Mouse (Mus musculus) gastrocnemius, postnatal 14 days (tissue): ENCODE measurements around the gene Tfeb. TPM values are rescaled to one million over a fixed set of nuclear protein-coding genes. Genes with fewer than 3 reads are reported as not detected.

Experiments
- DNase-seq: peaks from one replicate; pipeline ENCODE4 v3.0.0; 2021; ENCODE audit warnings: mixed read lengths
- intact Hi-C: fragments of 180-260 bp; cut with DNase I; formaldehyde crosslinking; loops from one replicate; pipeline ENCODE4 v1.15.1; 2025; ENCODE audit warnings: low total_unique reads
- long read RNA-seq, 2 experiments: library from polyadenylated mRNA; stranded (forward); transcript quantifications; one replicate each; pipeline ENCODE4 v2.0.0; 2021
- total RNA-seq, 2 experiments: library from RNA; stranded (reverse); gene quantifications; 2 replicates each; pipeline ENCODE4 v1.2.3; 2021

The Tfeb gene
- 10 to 100 TPM; 60.0 to 66.0 TPM for total RNA-seq
- long read RNA-seq, experiment 1, transcript Tfeb-202 (9 exons, 2,342 nt): major isoform, 55 of 101 reads
- long read RNA-seq, experiment 1, transcript Tfeb-201 (8 exons, 2,296 nt): minor isoform, 7 of 101 reads
- long read RNA-seq, experiment 1, partial matches to known transcripts: 26 of 101 reads
- long read RNA-seq, experiment 1, other reads (novel, unspliced or antisense): 13 of 101 reads
- long read RNA-seq, experiment 2, transcript Tfeb-202 (9 exons, 2,342 nt): major isoform, 54 of 107 reads
- long read RNA-seq, experiment 2, partial matches to known transcripts: 21 of 107 reads
- long read RNA-seq, experiment 2, other reads (novel, unspliced or antisense): 28 of 107 reads

DNA sequence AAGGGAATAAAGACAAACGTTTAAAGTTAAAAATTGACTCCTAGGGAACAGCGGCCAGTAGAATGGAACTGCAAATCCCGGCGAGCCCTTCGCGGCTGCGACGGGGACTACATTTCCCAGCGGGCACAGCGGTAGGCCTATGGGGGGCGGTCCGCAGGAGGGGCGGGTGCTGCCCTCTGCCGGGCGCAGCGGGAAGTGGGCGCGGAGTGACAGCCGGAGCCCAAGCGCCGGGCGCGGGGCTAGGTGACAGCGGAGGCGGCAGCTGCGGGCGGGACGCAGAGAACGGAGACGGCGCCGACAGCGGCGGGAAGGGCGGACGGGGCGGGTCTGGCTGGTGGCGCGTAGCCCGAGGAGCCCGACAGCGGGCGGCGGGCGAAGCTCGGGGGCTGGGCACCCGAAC lies at the start of gene Tfeb:
Gene Tfeb, plus strand, starts transcription at position 175 of the 400 bp plus-strand sequence.
- peak; percentile 98 for DNase-seq
- intact Hi-C loops: no loop called here

DNA sequence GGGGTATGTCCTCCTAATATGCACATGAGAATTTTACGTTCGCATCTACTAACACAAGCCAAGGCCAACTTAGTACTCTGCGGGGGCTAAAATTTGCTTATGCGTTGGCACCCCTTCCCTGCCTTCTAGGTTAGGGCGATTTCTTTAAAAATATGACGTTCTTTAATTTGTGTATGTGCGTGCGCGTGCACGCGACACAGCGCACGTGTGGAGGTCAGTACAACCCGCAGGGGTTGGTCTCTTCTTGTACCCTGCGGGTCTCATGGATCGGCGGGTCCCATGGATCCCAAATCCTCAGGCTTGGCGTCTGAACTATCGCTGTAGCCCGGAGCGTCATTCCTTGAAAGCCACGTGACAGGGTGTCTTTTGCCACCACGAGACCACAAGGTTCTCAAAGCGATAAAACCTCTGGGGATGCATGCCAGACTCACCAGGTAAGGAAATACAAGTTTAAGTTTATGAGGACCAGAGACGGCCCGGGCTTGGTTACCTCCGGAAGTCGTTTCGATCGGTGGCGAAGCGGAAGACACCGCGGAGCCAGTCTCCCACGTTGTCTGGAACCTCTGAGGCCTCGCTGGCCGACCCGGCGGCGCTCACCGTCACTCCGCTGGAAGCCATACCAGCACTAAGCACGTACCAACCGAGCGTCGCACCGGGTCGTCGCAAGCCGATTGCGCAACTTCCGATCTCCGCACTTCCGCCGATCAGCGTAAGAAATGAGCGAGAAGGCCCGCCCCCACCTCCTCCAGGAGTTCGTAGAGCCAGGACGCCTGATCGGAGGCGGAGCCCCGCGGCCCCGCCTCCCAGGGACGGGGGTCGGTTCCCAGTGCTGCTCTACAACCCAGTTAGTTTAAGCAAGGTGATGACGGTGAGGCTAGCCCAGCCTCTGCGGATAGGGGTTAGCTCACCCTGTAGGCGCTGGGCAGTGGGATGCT lies 49.2 kb upstream of the Tfeb start:
- peak; percentile 95 for DNase-seq
- intact Hi-C loops: no loop called here

DNA sequence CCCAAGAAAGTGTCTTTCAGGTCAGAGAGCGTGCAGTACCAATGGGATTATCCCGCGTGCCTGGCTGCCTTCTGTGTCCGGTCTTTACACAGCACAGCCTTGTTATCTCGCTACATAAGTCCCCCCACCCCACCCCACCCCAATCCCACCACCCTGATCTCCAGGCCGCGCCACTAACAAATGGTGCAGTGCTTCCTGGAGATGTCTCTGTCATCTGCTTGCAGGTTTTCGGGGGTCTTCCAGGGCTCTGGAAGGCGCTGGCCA lies 48.6 kb upstream of the Tfeb start, which contains the start of gene Tomm6:
Gene Tomm6, minus strand, starts transcription at position 43 of the 264 bp plus-strand sequence.
- no peak for DNase-seq
- intact Hi-C loops: no loop called here

DNA sequence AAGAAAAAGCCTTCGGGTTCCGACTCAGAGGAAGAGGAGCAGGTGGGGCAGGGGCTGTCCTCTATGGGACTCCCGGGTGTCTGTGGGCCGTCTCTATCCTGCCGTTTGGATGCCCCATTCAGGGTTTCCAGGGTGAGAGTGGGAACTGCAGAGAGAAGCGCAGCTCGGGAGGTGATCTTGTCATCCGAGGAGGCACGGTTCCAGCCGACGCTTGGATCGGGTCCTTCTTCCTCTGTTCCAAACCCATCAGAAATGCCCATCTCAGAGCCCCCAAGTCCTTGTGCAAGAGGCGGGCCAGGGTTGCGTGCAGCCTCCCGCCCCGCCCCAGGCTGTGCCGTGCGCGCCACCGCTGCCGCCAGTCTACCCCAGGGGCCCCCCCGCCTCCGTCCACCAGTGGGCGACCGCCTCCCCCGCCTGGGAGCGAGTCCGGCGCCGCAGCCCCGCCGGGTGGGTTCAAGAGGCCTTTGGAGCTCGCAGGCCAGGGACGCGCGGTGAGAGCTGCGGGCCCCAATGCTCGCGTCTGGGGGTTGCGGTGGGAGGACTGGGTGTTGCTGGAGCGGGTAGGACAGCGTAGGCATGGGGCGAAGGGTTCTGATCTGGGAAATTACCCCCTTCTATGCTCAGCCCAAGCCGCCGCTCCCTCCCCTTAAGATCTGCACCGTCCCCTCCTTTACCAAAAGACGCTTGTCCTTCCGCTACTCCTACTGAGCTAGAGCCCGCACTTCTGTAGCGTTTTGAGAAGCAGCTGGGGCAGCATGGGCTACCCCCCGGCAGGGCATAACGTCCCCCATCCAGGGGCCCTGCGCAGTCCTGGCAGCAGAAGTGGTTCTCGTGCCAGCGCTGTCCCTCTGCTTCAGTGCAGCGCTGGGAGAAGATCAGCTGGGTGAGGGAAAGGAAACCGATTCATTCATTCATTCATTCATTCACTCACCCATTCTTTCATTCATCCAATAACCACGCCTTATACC lies 47.9 kb upstream of the Tfeb start, which contains the start of gene Frs3:
Gene Frs3, plus strand, starts transcription at position 423 of the 968 bp plus-strand sequence.
- peak; percentile 76 for DNase-seq
- intact Hi-C loops: no loop called here

DNA sequence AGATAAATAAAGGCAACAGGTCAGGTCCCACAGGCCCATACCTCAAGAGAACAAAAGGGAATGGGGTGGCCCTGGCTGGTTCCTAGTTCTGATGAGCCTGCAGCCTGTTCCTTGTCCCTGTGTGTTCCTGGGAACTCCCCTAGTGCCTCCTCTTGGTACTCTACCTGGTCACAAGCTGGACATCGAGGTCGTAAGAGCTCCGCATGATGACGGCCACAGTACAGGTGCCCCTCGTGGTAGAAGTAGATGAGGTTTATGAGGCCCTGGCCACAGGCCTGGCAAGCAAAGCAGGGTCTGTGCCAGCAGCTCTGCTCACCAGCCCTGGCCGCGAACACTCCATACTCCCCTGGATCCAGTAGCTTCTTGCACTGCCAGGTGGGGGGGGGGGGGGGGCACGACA lies 46.9 kb upstream of the Tfeb start:
- intact Hi-C loops: loop anchor here (5.0 kb wide), 1 partner anchor 73 kb away; no protein-coding TSS in a partner anchor
- no peak for DNase-seq

DNA sequence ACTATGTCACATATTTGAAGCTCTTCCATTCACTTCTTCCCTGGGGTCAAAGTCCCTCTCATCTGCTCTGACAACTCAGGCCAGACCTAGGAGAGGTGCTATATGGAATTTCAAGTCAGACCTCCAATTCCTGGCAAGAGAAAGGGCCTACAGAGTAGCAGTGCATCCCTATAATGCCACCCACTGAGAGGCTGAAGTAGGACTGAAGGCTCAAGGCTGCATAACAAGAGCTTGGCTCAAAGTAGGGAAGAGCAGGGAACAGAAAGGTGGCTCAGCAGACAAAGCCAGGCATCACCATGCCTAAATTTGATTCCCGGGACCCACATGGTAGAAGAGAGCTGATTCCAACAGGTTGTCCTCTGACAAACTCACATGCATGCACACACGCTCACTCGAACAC lies 45.2 kb upstream of the Tfeb start:
- intact Hi-C loops: loop anchor here (5.0 kb wide), 1 partner anchor 74 kb away; no protein-coding TSS in a partner anchor
- DNase-seq: no peak

DNA sequence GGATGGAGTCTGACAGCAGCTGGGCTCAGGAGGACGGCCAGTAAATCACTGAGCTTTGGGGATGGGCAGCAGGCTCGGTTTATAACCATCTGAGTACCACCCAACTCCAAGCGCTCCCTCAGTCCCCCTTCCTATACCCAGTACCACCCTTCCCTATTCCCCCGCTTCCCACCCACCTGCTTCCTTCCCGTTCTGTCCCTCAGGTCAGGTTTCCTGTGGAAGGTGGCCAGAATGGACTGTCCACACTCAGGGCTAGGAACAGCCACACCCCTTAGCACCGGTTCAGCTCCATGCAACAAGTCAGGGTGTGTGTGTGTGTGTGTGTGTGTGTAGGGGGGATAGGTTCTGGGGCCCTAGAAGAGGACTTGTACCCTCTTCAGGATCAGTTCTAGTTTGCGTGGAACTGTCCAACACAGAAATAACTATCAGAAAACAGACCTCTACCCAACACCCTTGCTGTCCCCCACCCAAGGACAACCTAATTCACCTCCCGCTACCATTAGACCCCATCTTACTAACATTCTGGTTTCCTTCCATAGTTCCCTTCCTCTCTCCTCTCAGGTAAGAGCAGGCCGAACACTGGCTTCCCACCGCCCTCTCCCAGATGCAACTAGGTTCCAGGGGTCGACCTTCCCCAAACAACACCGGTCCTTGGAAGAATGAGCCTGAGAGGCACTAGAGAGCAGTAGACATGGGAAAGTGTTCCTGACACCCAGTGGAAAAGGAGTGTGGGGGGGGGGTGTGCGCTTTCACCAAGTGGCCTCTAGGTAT lies 43.0 kb upstream of the Tfeb start:
- intact Hi-C loops: loop anchor here (5.0 kb wide), 1 partner anchor 77 kb away; no protein-coding TSS in a partner anchor
- no peak for DNase-seq

DNA sequence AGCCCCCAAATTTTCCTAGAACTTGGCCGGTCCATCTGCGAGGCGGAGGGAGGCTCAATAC lies 42.6 kb upstream of the Tfeb start, which contains the start of gene Gm21981:
Gene Gm21981, minus strand, starts transcription at position 14 of the 61 bp plus-strand sequence.
- intact Hi-C loops: loop anchor here (5.0 kb wide), 1 partner anchor 77 kb away; no protein-coding TSS in a partner anchor
- no peak for DNase-seq

DNA sequence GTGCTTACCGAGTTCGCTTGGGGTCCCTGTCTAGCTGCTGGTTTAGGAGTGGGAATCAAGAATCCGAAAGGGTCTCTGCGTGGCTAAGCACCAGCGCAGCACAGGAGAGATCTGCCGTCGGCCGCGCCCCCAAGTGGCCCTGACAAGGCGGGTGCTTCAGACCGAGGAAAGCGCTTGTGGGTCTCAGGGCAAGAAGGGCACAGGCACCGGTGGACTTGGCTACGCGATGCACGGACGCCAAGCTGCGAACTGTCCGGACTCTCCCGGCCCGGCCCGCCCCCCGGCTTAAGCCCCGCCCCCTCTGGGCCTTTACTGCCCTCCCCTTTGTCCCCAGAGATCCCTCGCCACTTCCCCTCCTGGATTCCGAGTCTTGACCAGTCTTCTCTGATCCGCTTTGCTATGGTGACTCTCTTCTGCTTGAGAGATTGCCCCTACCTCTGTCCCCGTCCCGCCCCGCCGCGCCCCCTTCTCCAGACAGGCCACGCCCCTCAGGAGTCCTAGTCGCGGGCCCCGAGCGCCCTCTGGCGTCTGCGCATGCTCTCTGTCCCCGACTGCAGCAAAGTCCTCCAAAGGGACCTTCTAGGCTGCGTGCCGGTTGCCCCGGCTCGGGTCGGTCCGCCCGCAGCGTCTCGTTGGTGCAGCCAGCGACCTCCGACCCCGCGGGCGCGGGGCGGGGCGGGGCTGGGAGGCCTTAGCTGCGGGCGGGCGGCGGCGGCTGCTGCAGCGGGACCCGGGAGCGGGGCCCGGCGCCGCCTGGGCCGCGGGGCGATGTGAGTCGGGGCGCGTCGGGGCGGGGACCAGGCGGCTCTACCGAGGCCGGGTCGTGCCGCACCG lies 42.1 kb upstream of the Tfeb start, which contains the start of gene Prickle4:
Gene Prickle4, minus strand, starts transcription at position 234 of the 834 bp plus-strand sequence.
- intact Hi-C loops: loop anchor here (5.0 kb wide), 1 partner anchor 77 kb away; no protein-coding TSS in a partner anchor

DNA sequence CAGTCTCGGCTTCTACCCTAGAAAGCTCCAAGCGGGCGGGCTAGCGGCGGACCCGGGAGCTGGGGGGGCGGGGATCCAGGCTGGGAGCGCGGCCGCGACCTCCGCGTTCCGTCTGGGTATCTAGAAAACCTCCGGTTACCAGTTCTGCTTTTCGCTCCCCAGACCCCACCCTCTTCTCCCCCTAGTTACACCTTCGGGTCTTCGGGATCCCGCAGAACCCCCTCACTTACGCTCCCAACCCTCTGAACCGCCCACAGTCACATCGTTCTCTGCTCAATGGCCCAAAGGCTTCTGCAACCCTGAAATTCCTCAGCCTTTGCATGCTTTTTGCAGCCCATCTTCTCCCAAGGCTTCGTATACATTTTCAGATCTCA lies 41.5 kb upstream of the Tfeb start:
- intact Hi-C loops: no loop called here

More for the DNA sequence above, 42.1 kb upstream of the Tfeb start, which contains the start of gene Prickle4:
- peak; percentile 98 for DNase-seq

DNA sequence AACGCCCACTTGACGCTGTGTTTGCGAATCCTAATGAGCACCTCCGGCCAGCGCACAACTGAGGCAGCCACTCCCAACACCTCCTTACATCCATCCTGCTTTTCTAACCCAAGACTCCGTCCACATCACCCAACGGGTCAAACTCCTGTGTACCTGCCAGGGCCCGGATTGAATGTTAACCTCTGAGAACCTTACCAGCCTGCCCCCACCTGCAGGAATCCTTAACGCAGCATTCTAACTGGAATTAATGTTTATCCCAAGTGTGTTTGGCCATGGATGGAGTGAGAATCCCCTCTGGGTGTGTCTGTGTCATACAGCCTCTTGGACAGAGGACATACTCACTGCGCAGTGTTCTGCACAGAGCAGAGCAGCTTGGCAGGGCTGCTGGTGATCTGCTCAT lies 38.7 kb upstream of the Tfeb start:
- no peak for DNase-seq
- intact Hi-C loops: no loop called here

More for the DNA sequence above, 41.5 kb upstream of the Tfeb start:
- DNase-seq: no peak

DNA sequence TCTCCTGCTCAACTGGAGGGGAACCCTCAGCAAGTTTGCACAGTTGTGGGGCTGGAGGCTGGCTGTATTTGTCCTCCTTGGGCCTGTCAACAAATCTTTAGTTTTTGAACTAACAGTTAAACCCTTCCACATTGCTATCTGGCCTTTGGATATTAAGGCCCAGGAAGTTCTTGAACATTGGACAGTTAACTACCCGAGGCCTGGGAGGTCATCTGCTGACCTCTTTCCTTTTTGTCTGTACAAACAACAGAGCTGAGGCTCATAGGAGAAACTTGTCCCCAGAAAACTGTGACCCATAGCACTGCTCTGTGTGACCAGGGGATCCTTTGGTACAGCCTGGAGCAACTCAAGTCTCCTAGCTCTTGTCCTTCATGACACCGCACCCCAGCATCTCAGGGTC lies 37.8 kb upstream of the Tfeb start:
- DNase-seq: no peak
- intact Hi-C loops: no loop called here

DNA sequence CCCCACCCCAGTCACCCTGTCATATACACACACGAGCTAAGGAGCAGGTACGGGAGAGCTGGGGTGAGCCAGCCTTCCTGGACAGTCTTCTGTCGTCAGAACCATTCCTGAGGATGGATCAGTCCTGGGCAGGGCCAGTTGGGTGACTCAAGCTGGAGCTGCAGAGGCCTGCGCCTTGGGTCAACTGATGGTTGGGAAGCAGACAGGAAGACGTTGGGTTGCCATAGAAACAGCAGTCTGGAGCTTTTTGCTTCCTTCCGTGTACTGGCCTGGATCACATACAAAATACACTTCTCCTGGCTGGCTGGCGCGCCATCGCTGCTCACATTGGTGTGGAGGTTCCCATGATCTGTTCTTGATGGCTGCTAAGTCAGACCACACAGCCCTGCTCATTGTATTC lies 35.0 kb upstream of the Tfeb start:
- DNase-seq: no peak

DNA sequence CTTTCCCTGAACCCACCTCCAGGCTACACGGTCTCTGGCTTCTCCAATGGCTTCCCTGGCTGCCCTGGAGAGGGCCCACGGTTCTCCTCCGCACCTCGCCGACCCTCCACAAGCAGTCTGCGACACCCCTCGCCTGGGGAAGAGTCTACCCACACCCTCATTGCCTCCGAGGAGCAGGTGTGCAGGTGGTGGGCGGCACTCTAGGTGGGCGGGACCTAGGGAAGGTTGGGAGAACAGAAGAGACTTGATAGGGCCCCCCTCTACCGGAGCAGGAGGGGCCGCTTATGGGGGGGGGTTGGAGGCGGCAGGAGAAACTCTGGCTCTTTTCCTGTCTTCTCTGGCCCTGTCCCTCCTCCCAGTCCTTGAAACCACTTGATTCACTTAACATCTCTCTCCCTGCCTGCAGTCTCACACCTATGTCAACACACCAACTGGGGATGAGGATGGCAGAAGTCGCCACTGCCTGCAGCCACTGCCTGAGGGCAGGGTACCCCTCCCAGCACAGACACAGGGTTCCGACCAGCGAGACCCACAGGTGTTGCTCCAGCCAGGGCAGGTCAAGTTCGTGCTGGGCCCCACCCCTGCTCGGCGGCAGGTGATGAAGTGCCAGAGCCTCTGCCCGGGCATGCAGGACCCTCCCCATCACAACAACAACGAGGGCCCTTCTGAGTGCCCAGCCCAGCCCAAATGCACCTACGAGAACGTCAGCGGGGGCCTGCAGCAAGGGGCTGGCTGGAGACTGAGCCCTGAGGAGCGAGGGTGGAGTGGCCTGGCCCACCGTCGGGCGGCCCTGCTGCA lies 34.1 kb upstream of the Tfeb start:
- DNase-seq: no peak
- intact Hi-C loops: no loop called here

More for the DNA sequence above, 35.0 kb upstream of the Tfeb start:
- intact Hi-C loops: no loop called here

DNA sequence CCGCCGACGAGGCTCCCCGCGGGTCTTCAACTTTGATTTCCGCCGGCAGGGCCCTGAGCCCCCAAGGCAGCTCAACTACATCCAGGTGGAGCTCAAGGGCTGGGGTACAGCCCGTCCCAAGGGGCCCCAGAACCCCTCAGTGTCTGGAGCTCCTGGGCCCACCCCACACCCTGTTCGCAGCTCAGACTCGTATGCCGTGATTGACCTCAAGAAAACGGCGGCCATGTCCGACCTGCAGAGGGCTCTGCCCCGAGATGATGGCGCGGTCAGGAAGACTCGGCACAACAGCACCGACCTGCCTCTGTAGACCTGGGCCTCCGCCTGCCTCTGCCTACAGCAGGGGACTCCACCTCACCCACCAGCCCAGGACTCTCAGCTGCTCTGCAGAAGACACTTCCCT lies 33.3 kb upstream of the Tfeb start:
- intact Hi-C loops: no loop called here
- no peak for DNase-seq

DNA sequence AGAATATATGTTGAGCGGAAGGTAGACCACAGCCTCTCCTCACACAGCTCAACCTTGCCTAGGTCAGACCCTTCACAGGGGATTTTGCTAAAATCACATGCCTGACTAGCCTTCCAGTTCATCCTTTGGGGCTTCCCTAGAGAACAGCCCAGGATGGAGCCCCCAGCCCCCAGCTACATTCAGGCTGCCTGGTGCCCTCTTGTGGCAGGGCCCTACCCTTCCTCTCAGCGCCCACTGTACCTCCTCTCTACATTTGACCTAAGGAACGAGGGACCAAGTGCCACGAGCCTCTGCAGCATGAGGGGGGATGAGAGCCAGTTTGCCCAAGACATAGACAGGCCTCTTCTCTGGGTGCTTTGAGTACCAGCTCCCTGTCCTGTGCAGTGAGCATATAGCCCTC lies 32.1 kb upstream of the Tfeb start:
- intact Hi-C loops: no loop called here
- DNase-seq: no peak

DNA sequence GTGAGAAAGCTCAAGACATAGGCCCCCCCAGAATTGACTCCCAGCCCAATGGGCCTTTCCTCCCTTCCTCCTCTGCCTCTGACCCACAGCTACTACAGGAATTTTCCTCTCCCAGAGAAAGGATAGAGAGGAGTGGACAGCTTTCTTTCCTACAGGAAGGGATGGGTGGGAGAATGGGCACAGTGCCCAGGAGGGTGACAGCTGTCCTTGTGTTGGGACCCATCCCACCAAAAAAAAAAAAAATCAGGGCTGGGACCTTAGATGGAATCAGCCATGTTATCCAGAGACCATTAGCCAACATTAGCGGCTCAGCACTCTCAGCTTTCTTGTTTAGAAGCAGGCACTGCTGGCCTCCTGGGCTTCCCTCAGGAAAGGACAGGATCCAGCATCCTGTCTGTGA lies 30.6 kb upstream of the Tfeb start:
- intact Hi-C loops: no loop called here
- no peak for DNase-seq
